ENCODE assay signal across 29 mouse cellular contexts in genomic region chr15:25202097-25202496, GRCm38 (mm10).
A peak's percentile ranks its signal among the peaks of the same experiment; 100 is the strongest.
DNase-seq lines count a peak whose midpoint lies in the region; ATAC-seq and TF ChIP-seq lines count a peak whose summit lies in the region.
"Had no signal": no experiment of that assay in that cellular context is flagged by ENCODE, and none has a peak within 500 bp of the region (broad histone marks: within the 10 kb centered on the region; RNA-seq: fewer than 3 reads in every experiment).

No protein-coding gene starts in this region.

- H3K27me3 ChIP-seq in CH12.LX (replicated peaks) = no peaks in the 10 kb centered on the region
- H3K27me3 ChIP-seq: embryonic facial prominence, embryonic 13.5 days; forebrain, embryonic 12.5 days; forebrain, embryonic 15.5 days; heart, embryonic 12.5 days; heart, embryonic 15.5 days; hindbrain, embryonic 13.5 days; intestine, embryonic 15.5 days; Patski had no signal

- no peaks in the 10 kb centered on the region for H3K9me3 ChIP-seq in CH12.LX (replicated peaks; ENCODE audit: low read length)
- H3K9me3 ChIP-seq: embryonic facial prominence, embryonic 10.5 days; embryonic facial prominence, embryonic 13.5 days; forebrain, embryonic 12.5 days; forebrain, embryonic 15.5 days; heart, embryonic 12.5 days; heart, embryonic 15.5 days; hindbrain, embryonic 10.5 days; hindbrain, embryonic 13.5 days; intestine, embryonic 15.5 days had no signal

- peak; percentile 49 for ATAC-seq in megakaryocyte, adult 5-6 weeks (ENCODE audit: poor library complexity, severe bottlenecking)
- ATAC-seq in monocyte, adult 5-6 weeks (replicated peaks; ENCODE audit: insufficient number of reproducible peaks, low FRiP score, low TSS enrichment, poor library complexity, severe bottlenecking) = peak; percentile 63; the same call in 1 of the 2 replicates
- ATAC-seq: forebrain, embryonic 15.5 days; hindbrain, embryonic 16.5 days; intestine, embryonic 15.5 days; Patski had no signal

- TF ChIP-seq POLR2A in CH12.LX (IDR thresholded peaks at IDR 0.05; ENCODE audit: low read depth, low read length) = no peak

- H3K27ac ChIP-seq in CH12.LX (ENCODE audit: insufficient read depth, low read depth) = no peak overlapping the region
- H3K27ac ChIP-seq: embryonic facial prominence, embryonic 10.5 days; embryonic facial prominence, embryonic 13.5 days; forebrain, embryonic 12.5 days; forebrain, embryonic 15.5 days; heart, embryonic 15.5 days; hindbrain, embryonic 10.5 days; hindbrain, embryonic 13.5 days; intestine, embryonic 15.5 days had no signal

- TF ChIP-seq CTCF in CH12.LX (conservative IDR thresholded peaks at IDR 0.05 in 1 of 2, IDR thresholded peaks at IDR 0.05 in 1 of 2; ENCODE audit: low read depth in 2 of 2, low read length in 2 of 2) = no peak

- no peak overlapping the region for H3K4me2 ChIP-seq in CH12.LX (ENCODE audit: insufficient read depth, low read depth, poor library complexity, severe bottlenecking)
- H3K4me2 ChIP-seq: embryonic facial prominence, embryonic 13.5 days; forebrain, embryonic 12.5 days; forebrain, embryonic 15.5 days; heart, embryonic 12.5 days; heart, embryonic 15.5 days; hindbrain, embryonic 13.5 days; intestine, embryonic 15.5 days had no signal

- peak; percentile 11 for DNase-seq in CH12.LX (ENCODE audit: extremely low read depth)
- DNase-seq in urinary bladder, postnatal 25 days (ENCODE audit: low spot score) = no peak
- DNase-seq in adrenal gland, postnatal 4 days (ENCODE audit: low spot score in 2 of 2) = no peak
- no peak for DNase-seq in cerebellum, adult 11 months
- DNase-seq: adrenal gland, postnatal 10 days; adrenal gland, postnatal 36 days; cerebellum, adult 11-12 months; cerebellum, adult 8-10 months; cerebellum, postnatal 10 days; cerebellum, postnatal 36 days; embryo, embryonic 11 days; gastrocnemius, postnatal 10 days; gastrocnemius, postnatal 36 days; heart, postnatal 10 days; heart, postnatal 36 days had no signal

- H3K79me2 ChIP-seq in CH12.LX (replicated peaks; ENCODE audit: control insufficient read depth, extremely low read depth, insufficient read depth, poor library complexity, severe bottlenecking) = no peaks in the 10 kb centered on the region

- no peaks in the 10 kb centered on the region for H3K36me3 ChIP-seq in CH12.LX (replicated peaks in 1 of 2; ENCODE audit: control insufficient read depth in 1 of 2, insufficient read depth in 1 of 2, low read length in 1 of 2)
- H3K36me3 ChIP-seq: embryonic facial prominence, embryonic 10.5 days; embryonic facial prominence, embryonic 13.5 days; forebrain, embryonic 12.5 days; forebrain, embryonic 15.5 days; heart, embryonic 12.5 days; heart, embryonic 15.5 days; hindbrain, embryonic 10.5 days; hindbrain, embryonic 13.5 days; intestine, embryonic 15.5 days had no signal

- TF ChIP-seq RAD21 in CH12.LX (IDR thresholded peaks at IDR 0.05; ENCODE audit: low read depth, low read length) = no peak

- H3K9ac ChIP-seq in CH12.LX (ENCODE audit: insufficient read depth, low read depth) = no peak overlapping the region
- H3K9ac ChIP-seq: embryonic facial prominence, embryonic 13.5 days; forebrain, embryonic 12.5 days; forebrain, embryonic 15.5 days; heart, embryonic 12.5 days; heart, embryonic 15.5 days; hindbrain, embryonic 13.5 days; intestine, embryonic 15.5 days had no signal

- dilution Hi-C loops in CH12.LX (cut with MboI; ENCODE audit: extremely low pct_ligation_motif_present, extremely low pct_unique_long_range_greater_than_20kb, low sequenced_read_pairs) = no loop called here

- H3K4me3 ChIP-seq in CH12.LX (replicated peaks in 1 of 3; ENCODE audit: low read depth in 2 of 3, low read length in 2 of 3, poor library complexity in 1 of 3) = no peak overlapping the region
- H3K4me3 ChIP-seq: embryonic facial prominence, embryonic 10.5 days; embryonic facial prominence, embryonic 13.5 days; erythroblast, embryonic 14.5 days; forebrain, embryonic 12.5 days; forebrain, embryonic 15.5 days; heart, embryonic 12.5 days; heart, embryonic 15.5 days; hindbrain, embryonic 10.5 days; hindbrain, embryonic 13.5 days; intestine, embryonic 15.5 days had no signal

- no peak for TF ChIP-seq EP300 in CH12.LX (IDR thresholded peaks at IDR 0.05; ENCODE audit: low read length)

- in situ Hi-C loops in CH12.LX (cut with MboI; ENCODE audit: low pct_ligation_motif_present, low pct_unique_long_range_greater_than_20kb, low sequenced_read_pairs) = no loop called here

- peaks cover 0 to 9% of the 10 kb centered on the region in 2 experiments; a peak in 2 of 4 replicates for H3K4me1 ChIP-seq in CH12.LX (ENCODE audit: control insufficient read depth in 1 of 2, insufficient read depth in 2 of 2)
- H3K4me1 ChIP-seq: embryonic facial prominence, embryonic 10.5 days; embryonic facial prominence, embryonic 13.5 days; forebrain, embryonic 12.5 days; forebrain, embryonic 15.5 days; heart, embryonic 12.5 days; heart, embryonic 15.5 days; hindbrain, embryonic 10.5 days; hindbrain, embryonic 13.5 days; intestine, embryonic 15.5 days had no signal

TF ChIP-seq in CH12.LX, 34 proteins besides CTCF, POLR2A, EP300 and RAD21:
- no peak for TF ChIP-seq JUN (IDR thresholded peaks at IDR 0.05; ENCODE audit: insufficient read depth, low read depth, low read length)
- TF ChIP-seq ZKSCAN1 (IDR thresholded peaks at IDR 0.05; ENCODE audit: borderline replicate concordance, low read depth, low read length) = no peak
- TF ChIP-seq SMC3 (IDR thresholded peaks at IDR 0.05; ENCODE audit: low read depth, low read length) = no peak
- TF ChIP-seq MAZ (IDR thresholded peaks at IDR 0.05; ENCODE audit: low read depth, low read length) = no peak
- TF ChIP-seq ETS1 (conservative IDR thresholded peaks at IDR 0.05; ENCODE audit: low read depth, low read length) = no peak; the same call in 1 of the 2 replicates
- TF ChIP-seq TCF12 (IDR thresholded peaks at IDR 0.05; ENCODE audit: low read depth, low read length) = no peak
- no peak for TF ChIP-seq MAX (IDR thresholded peaks at IDR 0.05; ENCODE audit: low read length)
- no peak for TF ChIP-seq SIN3A (IDR thresholded peaks at IDR 0.05; ENCODE audit: low read length)
- TF ChIP-seq IRF4 (IDR thresholded peaks at IDR 0.05; ENCODE audit: low read depth, low read length) = no peak
